Mouse (Mus musculus): ENCODE results near the gene Synpo2. TPM values are rescaled to one million over a fixed set of nuclear protein-coding genes. Genes with fewer than 3 reads are reported as not detected.

The Synpo2 gene
- polyA plus RNA-seq, 1 experiment from 2014 or later = 4.5 TPM

- H3K36me3 ChIP-seq = no peaks in the 10 kb centered on the region
- H3K9ac ChIP-seq = no peak overlapping the region
- no peaks in the 10 kb centered on the region for H3K9me3 ChIP-seq
- peaks cover 7% of the 10 kb centered on the region for H3K4me1 ChIP-seq
- WGBS = 36% methylated on average over 19 of the region's 19 CpGs
- ATAC-seq (ENCODE audit: insufficient number of reproducible peaks, low FRiP score, low TSS enrichment, low read depth) = no peak
- H3K27ac ChIP-seq = no peak overlapping the region
- H3K4me3 ChIP-seq = no peak overlapping the region
- no peak overlapping the region for H3K4me2 ChIP-seq
- H3K27me3 ChIP-seq = no peaks in the 10 kb centered on the region
These were observed 59.3 kb downstream of the Synpo2 start for GRCm38 (mm10) chr3:123176366-123177334.

GRCm38 (mm10) chr3:123175142-123175541, 60.8 kb downstream of the Synpo2 start:
- 86% methylated on average over 7 of the region's 7 CpGs for WGBS
- no peaks in the 10 kb centered on the region for H3K36me3 ChIP-seq
- ATAC-seq (ENCODE audit: insufficient number of reproducible peaks, low FRiP score, low TSS enrichment, low read depth) = no peak
- H3K4me3 ChIP-seq = no peak overlapping the region
- no peak overlapping the region for H3K27ac ChIP-seq
- peaks cover 7% of the 10 kb centered on the region for H3K4me1 ChIP-seq
- H3K9me3 ChIP-seq = no peaks in the 10 kb centered on the region
- H3K27me3 ChIP-seq = no peaks in the 10 kb centered on the region
- no peak overlapping the region for H3K4me2 ChIP-seq
- no peak overlapping the region for H3K9ac ChIP-seq

- no peak overlapping the region for H3K4me3 ChIP-seq
- no peaks in the 10 kb centered on the region for H3K36me3 ChIP-seq
- H3K27me3 ChIP-seq = no peaks in the 10 kb centered on the region
- H3K4me2 ChIP-seq = no peak overlapping the region
- 65% methylated on average over 8 of the region's 8 CpGs for WGBS
- H3K9ac ChIP-seq = no peak overlapping the region
- peaks cover 9% of the 10 kb centered on the region for H3K4me1 ChIP-seq
- H3K9me3 ChIP-seq = no peaks in the 10 kb centered on the region
- no peak for ATAC-seq (ENCODE audit: insufficient number of reproducible peaks, low FRiP score, low TSS enrichment, low read depth)
- no peak overlapping the region for H3K27ac ChIP-seq
These were observed 61.6 kb downstream of the Synpo2 start for GRCm38 (mm10) chr3:123174379-123174697.

GRCm38 (mm10) chr3:123173553-123174378, 62.2 kb downstream of the Synpo2 start:
- WGBS = 81% methylated on average over 21 of the region's 21 CpGs
- Histone ChIP-seq H3K4me2 (no peak overlapping the region), H3K9ac (no peak overlapping the region), H3K4me3 (no peak overlapping the region), H3K4me1 (peaks cover 9% of the 10 kb centered on the region), H3K36me3 (no peaks in the 10 kb centered on the region), H3K27ac (no peak overlapping the region), H3K27me3 (no peaks in the 10 kb centered on the region), H3K9me3 (no peaks in the 10 kb centered on the region)
- ATAC-seq (ENCODE audit: insufficient number of reproducible peaks, low FRiP score, low TSS enrichment, low read depth) = 0 out of 2 replicates have a peak, but pooled peaks have one; percentile 62

GRCm38 (mm10) chr3:123172151-123172550, 63.8 kb downstream of the Synpo2 start:
- Histone ChIP-seq H3K4me1 (peaks cover 9% of the 10 kb centered on the region), H3K36me3 (no peaks in the 10 kb centered on the region), H3K9ac (no peak overlapping the region), H3K27ac (no peak overlapping the region), H3K4me2 (no peak overlapping the region), H3K9me3 (no peaks in the 10 kb centered on the region), H3K27me3 (no peaks in the 10 kb centered on the region), H3K4me3 (no peak overlapping the region)
- no peak for ATAC-seq (ENCODE audit: insufficient number of reproducible peaks, low FRiP score, low TSS enrichment, low read depth)
- WGBS = 70% methylated on average over 5 of the region's 5 CpGs

GRCm38 (mm10) chr3:123169398-123169797, 66.6 kb downstream of the Synpo2 start:
- no peak overlapping the region for H3K27ac ChIP-seq
- H3K4me2 ChIP-seq = no peak overlapping the region
- H3K9me3 ChIP-seq = no peaks in the 10 kb centered on the region
- peaks cover 14% of the 10 kb centered on the region for H3K4me1 ChIP-seq
- 49% methylated on average over 4 of the region's 4 CpGs for WGBS
- H3K27me3 ChIP-seq = no peaks in the 10 kb centered on the region
- no peaks in the 10 kb centered on the region for H3K36me3 ChIP-seq
- ATAC-seq (ENCODE audit: insufficient number of reproducible peaks, low FRiP score, low TSS enrichment, low read depth) = no peak
- no peak overlapping the region for H3K9ac ChIP-seq
- H3K4me3 ChIP-seq = no peak overlapping the region

- Histone ChIP-seq H3K4me2 (no peak overlapping the region), H3K9ac (no peak overlapping the region), H3K27me3 (no peaks in the 10 kb centered on the region), H3K4me3 (no peak overlapping the region), H3K9me3 (no peaks in the 10 kb centered on the region), H3K36me3 (no peaks in the 10 kb centered on the region), H3K27ac (no peak overlapping the region), H3K4me1 (peaks cover 12% of the 10 kb centered on the region; the same call in 1 of the 2 replicates)
- ATAC-seq (ENCODE audit: insufficient number of reproducible peaks, low FRiP score, low TSS enrichment, low read depth) = no peak
- 8% methylated on average over 5 of the region's 5 CpGs for WGBS
These were observed 67.1 kb downstream of the Synpo2 start for GRCm38 (mm10) chr3:123168815-123169214.

- Histone ChIP-seq H3K4me1 (peaks cover 28% of the 10 kb centered on the region), H3K9me3 (no peaks in the 10 kb centered on the region), H3K36me3 (no peaks in the 10 kb centered on the region), H3K9ac (no peak overlapping the region), H3K4me2 (no peak overlapping the region), H3K4me3 (no peak overlapping the region), H3K27me3 (no peaks in the 10 kb centered on the region), H3K27ac (no peak overlapping the region)
- ATAC-seq (ENCODE audit: insufficient number of reproducible peaks, low FRiP score, low TSS enrichment, low read depth) = no peak
- WGBS = 43% methylated on average over 5 of the region's 5 CpGs
These were observed 69.5 kb downstream of the Synpo2 start for GRCm38 (mm10) chr3:123166450-123166849.

- Histone ChIP-seq H3K9ac (no peak overlapping the region), H3K4me2 (no peak overlapping the region), H3K27ac (no peak overlapping the region), H3K9me3 (no peaks in the 10 kb centered on the region), H3K4me3 (no peak overlapping the region), H3K4me1 (peaks cover 26% of the 10 kb centered on the region), H3K27me3 (no peaks in the 10 kb centered on the region), H3K36me3 (no peaks in the 10 kb centered on the region)
- WGBS = 31% methylated on average over 1 of the region's 1 CpGs
- no peak for ATAC-seq (ENCODE audit: insufficient number of reproducible peaks, low FRiP score, low TSS enrichment, low read depth)
These were observed 71.8 kb downstream of the Synpo2 start for GRCm38 (mm10) chr3:123164183-123164582.

GRCm38 (mm10) chr3:123163192-123163523, 72.8 kb downstream of the Synpo2 start:
- Histone ChIP-seq H3K27ac (no peak overlapping the region), H3K4me1 (peaks cover 31% of the 10 kb centered on the region), H3K9me3 (no peaks in the 10 kb centered on the region), H3K27me3 (no peaks in the 10 kb centered on the region), H3K4me3 (no peak overlapping the region), H3K9ac (no peak overlapping the region), H3K36me3 (no peaks in the 10 kb centered on the region), H3K4me2 (no peak overlapping the region)
- 15% methylated on average over 4 of the region's 4 CpGs for WGBS
- ATAC-seq (ENCODE audit: insufficient number of reproducible peaks, low FRiP score, low TSS enrichment, low read depth) = no peak; the same call in 1 of the 2 replicates

GRCm38 (mm10) chr3:123162289-123163191, 73.4 kb downstream of the Synpo2 start:
- H3K4me3 ChIP-seq = no peak overlapping the region
- H3K4me1 ChIP-seq = peaks cover 31% of the 10 kb centered on the region
- H3K27me3 ChIP-seq = no peaks in the 10 kb centered on the region
- no peak; the same call in 1 of the 2 replicates for ATAC-seq (ENCODE audit: insufficient number of reproducible peaks, low FRiP score, low TSS enrichment, low read depth)
- WGBS = 27% methylated on average over 6 of the region's 6 CpGs
- no peak overlapping the region for H3K4me2 ChIP-seq
- H3K36me3 ChIP-seq = no peaks in the 10 kb centered on the region
- H3K9ac ChIP-seq = no peak overlapping the region
- no peak overlapping the region for H3K27ac ChIP-seq
- no peaks in the 10 kb centered on the region for H3K9me3 ChIP-seq
